Mouse (Mus musculus) heart, embryonic 14.5 days (tissue): ENCODE measurements around the gene Nt5dc1. TPM values are rescaled to one million over a fixed set of nuclear protein-coding genes. Genes with fewer than 3 reads are reported as not detected.
A peak's percentile ranks its signal among the peaks of the same experiment; 100 is the strongest.

Experiments
- ATAC-seq: fragments of 200-750 bp; cut with Nextera tagmentation; 2 replicates; pipeline ENCODE4 v1.8.0; 2017; ENCODE audit warnings: low read depth, moderate TSS enrichment; ENCODE audit not compliant: insufficient number of reproducible peaks, insufficient read depth, low FRiP score
- H3K27ac ChIP-seq, 2 experiments: fragments of 200-500 bp in 1 of 2; fragments of 300-500 bp in 1 of 2; sonication (generic) in 1 of 2; replicated peaks in 1 of 2; 2 replicates each; pipeline ENCODE4 v1.5.1; 2012 to 2014; ENCODE audit warnings: low read depth in 2 of 2, low read length in 2 of 2, control low read depth in 1 of 2, mild to moderate bottlenecking in 1 of 2, mixed read lengths in 1 of 2; ENCODE audit not compliant: control insufficient read depth in 1 of 2, insufficient read depth in 1 of 2
- H3K27me3 ChIP-seq: fragments of 300-500 bp; sonication (generic); 2 replicates; pipeline ENCODE4 v1.6.1; 2014; ENCODE audit warnings: mild to moderate bottlenecking, low read length, control low read depth; ENCODE audit not compliant: control insufficient read depth, insufficient read depth
- H3K36me3 ChIP-seq: fragments of 300-500 bp; sonication (generic); 2 replicates; pipeline ENCODE4 v1.6.1; 2014; ENCODE audit warnings: mild to moderate bottlenecking, control low read depth, low read length, mixed read lengths; ENCODE audit not compliant: control insufficient read depth, insufficient read depth
- H3K4me1 ChIP-seq, 2 experiments: fragments of 200-500 bp in 1 of 2; fragments of 300-500 bp in 1 of 2; sonication (generic) in 1 of 2; 2 replicates each; pipeline ENCODE4 v1.6.1; 2012 to 2014; ENCODE audit warnings: low read length in 2 of 2, control low read depth in 1 of 2, mixed read lengths in 1 of 2; ENCODE audit not compliant: control insufficient read depth in 2 of 2, insufficient read depth in 2 of 2
- H3K4me2 ChIP-seq: fragments of 300-500 bp; sonication (generic); 2 replicates; pipeline ENCODE4 v1.6.1; 2014; ENCODE audit warnings: mild to moderate bottlenecking, low read length
- H3K4me3 ChIP-seq, 2 experiments: fragments of 200-500 bp in 1 of 2; fragments of 300-500 bp in 1 of 2; sonication (generic) in 1 of 2; 2 replicates each; pipeline ENCODE4 v1.5.1; 2012 to 2014; ENCODE audit warnings: low read length in 2 of 2, mild to moderate bottlenecking in 2 of 2, control low read depth in 1 of 2, low read depth in 1 of 2, moderate library complexity in 1 of 2; ENCODE audit not compliant: control insufficient read depth in 1 of 2, insufficient read depth in 1 of 2
- H3K9ac ChIP-seq: fragments of 300-500 bp; sonication (generic); 2 replicates; pipeline ENCODE4 v1.6.1; 2014; ENCODE audit warnings: mild to moderate bottlenecking, low read length
- H3K9me3 ChIP-seq: fragments of 300-500 bp; sonication (generic); 2 replicates; pipeline ENCODE4 v1.6.1; 2016; ENCODE audit warnings: low read length, control low read depth; ENCODE audit not compliant: control insufficient read depth
- WGBS: fragments of 180-500 bp; shearing (Covaris S2); extraction: QIAGEN DNeasy Blood & Tissue Kit; methylation state at CpG from one replicate; pipeline ENCODE4 v1.1.7; 2014; 5-methylcytosine and 5-hydroxymethylcytosine counted together
- polyA plus RNA-seq: library from polyadenylated mRNA; unstranded; fragments of >200 nt; fragmentation: Nextera tagmentation; extraction: Ambion mirVana; gene quantifications from 2 replicates; pipeline ENCODE4 v1.2.1, GENCODE M21; 2014

The Nt5dc1 gene
- polyA plus RNA-seq, 1 experiment from 2014 or later = 8.0 TPM

GRCm38 (mm10) chr10:34282420-34283238, 135.7 kb downstream of the Nt5dc1 start:
- H3K36me3 ChIP-seq = peaks cover 15% of the 10 kb centered on the region
- H3K4me2 ChIP-seq = peak overlapping the region; percentile 93
- no peaks in the 10 kb centered on the region for H3K27me3 ChIP-seq
- H3K4me1 ChIP-seq = peaks cover 2 to 15% of the 10 kb centered on the region in 2 experiments; a peak in 3 of 4 replicates
- 2% methylated on average over 47 of the region's 47 CpGs for WGBS
- H3K9ac ChIP-seq = peak overlapping the region; percentile 99
- peak overlapping the region; percentile 99 for H3K4me3 ChIP-seq
- peak; percentile 44 for ATAC-seq
- peak overlapping the region; percentile 76 to 86 for H3K27ac ChIP-seq
- H3K9me3 ChIP-seq = no peaks in the 10 kb centered on the region

GRCm38 (mm10) chr10:34281962-34282388, 136.4 kb downstream of the Nt5dc1 start, which contains the start of gene Tspyl1:
TSS of gene Tspyl1 (plus strand) at chr10:34282190.
- under 1% methylated on average over 37 of the region's 38 CpGs for WGBS
- peak within 1 kb of the TSS; percentile 99 for H3K4me3 ChIP-seq
- peaks cover 9% of the 10 kb centered on the region for H3K36me3 ChIP-seq
- no peaks in the 10 kb centered on the region for H3K27me3 ChIP-seq
- peak within 1 kb of the TSS; percentile 99 for H3K9ac ChIP-seq
- peak within 1 kb of the TSS; percentile 93 for H3K4me2 ChIP-seq
- H3K9me3 ChIP-seq = no peaks in the 10 kb centered on the region
- H3K4me1 ChIP-seq = peaks cover 2 to 15% of the 10 kb centered on the region in 2 experiments; a peak in 3 of 4 replicates
- peak within 1 kb of the TSS; percentile 86 to 87 for H3K27ac ChIP-seq
- peak; percentile 97 for ATAC-seq

GRCm38 (mm10) chr10:34281211-34281961, 137.0 kb downstream of the Nt5dc1 start:
- H3K4me1 ChIP-seq = peaks cover 2 to 15% of the 10 kb centered on the region in 2 experiments; a peak in 3 of 4 replicates
- no peaks in the 10 kb centered on the region for H3K27me3 ChIP-seq
- peaks cover 6% of the 10 kb centered on the region for H3K36me3 ChIP-seq
- ATAC-seq = peak; percentile 7; the same call in 1 of the 2 replicates
- 15% methylated on average over 14 of the region's 14 CpGs for WGBS
- peak overlapping the region; percentile 99 for H3K4me3 ChIP-seq
- peak overlapping the region; percentile 93 for H3K4me2 ChIP-seq
- H3K9me3 ChIP-seq = no peaks in the 10 kb centered on the region
- peak overlapping the region; percentile 82 to 87 for H3K27ac ChIP-seq
- H3K9ac ChIP-seq = peak overlapping the region; percentile 99

DNA sequence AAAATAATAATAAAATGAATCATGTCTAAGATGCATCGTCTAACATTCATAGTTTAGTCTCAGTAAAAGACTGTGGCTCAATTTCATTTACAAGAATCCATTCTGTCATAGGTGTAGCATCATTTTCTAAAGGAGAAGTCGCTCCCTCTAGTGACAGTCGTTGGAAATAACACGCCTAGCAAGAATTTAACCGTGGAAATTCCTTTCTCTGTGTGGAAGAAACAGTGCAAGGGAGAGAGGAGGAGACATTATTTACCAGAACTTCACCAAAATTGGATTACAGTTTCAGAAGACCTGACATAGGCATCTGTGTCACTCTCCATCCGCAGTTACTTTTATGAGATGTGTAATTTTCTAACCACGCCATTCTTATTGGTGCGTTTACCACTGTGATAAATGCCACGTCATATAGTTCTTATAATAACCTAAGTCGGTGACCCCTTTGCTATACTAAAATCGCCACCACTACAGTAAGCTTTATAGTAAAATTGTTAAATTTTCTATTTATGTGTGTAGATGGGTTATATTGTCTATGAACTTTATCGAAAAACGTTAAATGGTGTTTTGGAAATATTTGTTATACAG, 137.7 kb downstream of the Nt5dc1 start:
- H3K9ac ChIP-seq = 0 out of 2 replicates have a peak overlapping the region, but pooled peaks have one; percentile 39
- peak overlapping the region in 1 of 2 experiments; percentile 99; a peak in 3 of 4 replicates for H3K4me3 ChIP-seq
- 24% methylated on average over 13 of the region's 13 CpGs for WGBS
- H3K4me2 ChIP-seq = peak overlapping the region; percentile 93
- H3K27me3 ChIP-seq = no peaks in the 10 kb centered on the region
- peaks cover 3% of the 10 kb centered on the region; the same call in 1 of the 2 replicates for H3K36me3 ChIP-seq
- no peaks in the 10 kb centered on the region for H3K9me3 ChIP-seq
- H3K27ac ChIP-seq = no peak overlapping the region
- H3K4me1 ChIP-seq = peaks cover 2 to 15% of the 10 kb centered on the region in 2 experiments; a peak in 3 of 4 replicates
- ATAC-seq = no peak

- no peaks in the 10 kb centered on the region for H3K27me3 ChIP-seq
- no peaks in the 10 kb centered on the region for H3K36me3 ChIP-seq
- WGBS = 42% methylated on average over 7 of the region's 7 CpGs
- H3K4me1 ChIP-seq = peaks cover 0 to 9% of the 10 kb centered on the region in 2 experiments; a peak in 2 of 4 replicates
- H3K27ac ChIP-seq = 0 out of 4 replicates have a peak overlapping the region, but pooled peaks have one; percentile 16 to 24
- H3K9me3 ChIP-seq = no peaks in the 10 kb centered on the region
- H3K4me2 ChIP-seq = no peak overlapping the region
- no peak overlapping the region for H3K9ac ChIP-seq
- no peak overlapping the region for H3K4me3 ChIP-seq
- ATAC-seq = no peak
Observed at GRCm38 (mm10) chr10:34271681-34272080, 146.7 kb downstream of the Nt5dc1 start.

DNA sequence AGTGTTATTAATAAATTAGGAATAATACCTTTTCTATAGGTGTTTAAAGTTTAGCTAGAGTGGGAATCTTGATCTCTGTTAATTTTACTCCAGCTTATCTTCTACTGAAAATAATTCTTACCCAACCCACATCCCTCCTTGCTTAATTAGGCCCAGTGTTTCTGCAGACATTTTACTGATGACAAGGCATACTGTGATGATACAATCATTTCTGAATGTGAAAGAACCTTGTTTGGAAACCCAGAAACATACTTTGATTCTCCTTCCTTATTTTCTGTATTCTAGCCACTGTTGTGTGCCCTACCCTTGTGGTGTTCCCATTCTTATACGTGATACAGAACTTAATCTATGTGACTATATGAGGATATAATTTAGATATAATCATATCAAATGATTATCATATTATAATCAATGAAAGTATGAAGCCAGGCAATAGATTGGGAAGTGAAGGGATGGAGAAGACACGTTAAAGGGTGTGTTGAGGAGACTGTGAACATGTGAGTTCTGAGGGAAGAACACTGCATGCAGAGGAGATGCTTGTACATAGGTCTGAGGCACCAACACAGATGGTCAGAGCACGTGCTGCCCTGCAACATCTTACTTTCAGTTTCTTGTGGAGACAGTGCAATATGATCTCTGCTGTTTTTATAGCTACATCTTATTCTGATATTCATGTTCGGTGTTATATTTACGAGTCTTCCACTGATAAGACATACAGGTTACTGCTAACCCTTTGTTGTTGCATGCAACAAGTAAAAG, 150.9 kb downstream of the Nt5dc1 start:
- Histone ChIP-seq H3K9me3 (no peaks in the 10 kb centered on the region), H3K27ac (no peak overlapping the region), H3K27me3 (no peaks in the 10 kb centered on the region), H3K36me3 (no peaks in the 10 kb centered on the region), H3K4me3 (no peak overlapping the region), H3K4me1 (peaks cover 0 to 9% of the 10 kb centered on the region in 2 experiments; a peak in 2 of 4 replicates), H3K4me2 (no peak overlapping the region), H3K9ac (no peak overlapping the region)
- 56% methylated on average over 5 of the region's 5 CpGs for WGBS
- no peak for ATAC-seq
